Mouse (Mus musculus): ENCODE results near the gene Slc18a2. TPM values are rescaled to one million over a fixed set of nuclear protein-coding genes. Genes with fewer than 3 reads are reported as not detected.

The Slc18a2 gene
- 7.9 and 8.6 TPM in 2 replicates for polyA plus RNA-seq (2015; fragmentation: Nextera tagmentation; extraction: Ambion mirVana)

DNA sequence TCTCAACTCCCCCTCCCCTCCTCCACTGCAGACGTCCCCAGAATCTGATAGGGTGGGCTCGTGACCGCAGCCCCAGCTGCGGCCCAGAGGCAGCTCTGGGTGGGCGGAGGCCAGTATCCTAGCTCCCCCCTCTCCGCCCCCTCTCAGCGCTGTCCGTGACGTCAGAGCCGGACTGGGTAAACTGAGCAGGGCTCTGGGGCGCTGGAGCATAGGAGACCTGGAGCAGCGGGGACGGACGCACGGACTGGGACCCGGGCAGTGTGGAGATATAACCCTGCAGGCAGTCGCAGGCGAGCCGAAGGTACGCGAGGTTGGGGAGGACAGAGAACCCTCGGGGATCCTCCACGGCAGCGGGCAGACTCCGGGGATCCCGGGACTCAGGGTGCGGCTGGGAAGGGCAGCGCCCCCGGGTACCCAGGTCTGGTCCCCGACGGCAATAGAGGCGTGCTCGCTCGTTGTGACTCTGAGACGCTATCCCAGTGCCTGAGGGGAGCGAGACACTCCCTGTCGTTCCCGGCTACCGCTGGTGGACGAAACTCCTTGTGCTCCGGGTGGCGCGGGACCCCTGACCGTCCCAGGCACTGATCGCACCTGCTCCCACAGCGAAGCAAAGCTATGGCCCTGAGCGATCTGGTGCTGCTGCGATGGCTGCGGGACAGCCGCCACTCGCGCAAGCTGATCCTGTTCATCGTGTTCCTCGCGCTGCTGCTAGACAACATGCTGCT lies at the start of gene Slc18a2:
Slc18a2 (plus strand) TSS at position 179 of the 725 bp plus-strand sequence.
- H3K9me3 ChIP-seq (replicated peaks), result no peaks in the 10 kb centered on the region
- H3K36me3 ChIP-seq, result no peaks in the 10 kb centered on the region
- H3K9ac ChIP-seq, result no peak within 1 kb of the TSS
- peaks cover 11% of the 10 kb centered on the region; the same call in 1 of the 2 replicates for H3K4me1 ChIP-seq
- peak within 1 kb of the TSS; percentile 43 for H3K4me3 ChIP-seq (replicated peaks)
- peak within 1 kb of the TSS; percentile 86 for H3K4me2 ChIP-seq (replicated peaks)
- no peak within 1 kb of the TSS for H3K27ac ChIP-seq (replicated peaks)
- peak; percentile 73; the same call in 1 of the 2 replicates for ATAC-seq (ENCODE audit: insufficient number of reproducible peaks, low FRiP score, low TSS enrichment, low read depth)
- WGBS, result under 1% methylated on average over 55 of the region's 55 CpGs
- H3K27me3 ChIP-seq, result peaks cover 18% of the 10 kb centered on the region; the same call in 1 of the 2 replicates

DNA sequence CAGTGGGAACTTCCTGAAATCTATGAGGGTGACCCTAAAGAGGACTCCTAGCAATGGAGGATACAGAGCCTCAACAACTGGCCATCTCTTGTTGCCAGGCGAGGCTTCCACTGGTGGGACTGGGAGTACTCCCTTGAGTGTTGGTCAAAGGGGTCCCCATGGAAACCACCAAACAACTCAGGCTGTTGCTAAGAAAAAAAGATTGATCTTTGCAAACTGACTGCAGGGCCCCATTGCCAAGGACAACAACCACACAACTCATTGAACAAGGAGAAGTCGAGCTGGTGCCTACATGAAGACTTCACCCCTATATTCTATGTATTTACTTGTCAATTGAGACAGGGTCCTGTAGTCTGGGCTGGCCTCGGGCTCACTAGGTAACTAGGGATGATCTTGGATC lies 43.8 kb upstream of the Slc18a2 start:
- Histone ChIP-seq H3K4me2 (replicated peaks) (no peak overlapping the region), H3K4me3 (replicated peaks) (no peak overlapping the region), H3K4me1 (no peaks in the 10 kb centered on the region), H3K27me3 (no peaks in the 10 kb centered on the region), H3K9me3 (replicated peaks) (no peaks in the 10 kb centered on the region), H3K9ac (no peak overlapping the region), H3K27ac (replicated peaks) (no peak overlapping the region), H3K36me3 (no peaks in the 10 kb centered on the region)
- no peak for ATAC-seq (ENCODE audit: insufficient number of reproducible peaks, low FRiP score, low TSS enrichment, low read depth)
- 86% methylated on average over 3 of the region's 3 CpGs for WGBS

DNA sequence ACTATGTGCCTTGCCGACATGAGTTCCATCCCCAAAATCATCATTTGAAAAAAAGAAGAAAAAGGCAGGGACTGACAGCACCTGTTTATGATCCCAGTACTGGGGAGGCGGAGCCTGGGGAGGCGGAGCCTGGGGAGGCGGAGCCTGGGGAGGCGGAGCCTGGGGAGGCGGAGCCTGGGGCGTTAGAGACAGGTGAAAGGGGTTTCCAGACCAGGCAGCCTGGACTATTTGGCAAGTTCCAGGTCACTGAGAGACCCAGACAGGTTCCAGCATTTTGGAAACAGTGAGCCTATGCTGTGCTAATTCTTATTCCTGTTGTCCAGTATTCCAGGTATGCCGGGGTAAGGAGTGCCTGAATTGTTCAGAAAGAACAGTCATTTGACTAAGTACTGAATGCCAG lies 41.7 kb upstream of the Slc18a2 start, which contains the start of gene Kcnk18:
Kcnk18 (plus strand) TSS at position 224 of the 400 bp plus-strand sequence.
- no peaks in the 10 kb centered on the region for H3K4me1 ChIP-seq
- H3K4me2 ChIP-seq (replicated peaks), result no peak within 1 kb of the TSS
- no peaks in the 10 kb centered on the region for H3K36me3 ChIP-seq
- H3K9me3 ChIP-seq (replicated peaks), result no peaks in the 10 kb centered on the region
- H3K9ac ChIP-seq, result no peak within 1 kb of the TSS
- no peak for ATAC-seq (ENCODE audit: insufficient number of reproducible peaks, low FRiP score, low TSS enrichment, low read depth)
- H3K27ac ChIP-seq (replicated peaks), result no peak within 1 kb of the TSS
- WGBS, result 86% methylated on average over 8 of the region's 8 CpGs
- no peaks in the 10 kb centered on the region for H3K27me3 ChIP-seq
- no peak within 1 kb of the TSS for H3K4me3 ChIP-seq (replicated peaks)

DNA sequence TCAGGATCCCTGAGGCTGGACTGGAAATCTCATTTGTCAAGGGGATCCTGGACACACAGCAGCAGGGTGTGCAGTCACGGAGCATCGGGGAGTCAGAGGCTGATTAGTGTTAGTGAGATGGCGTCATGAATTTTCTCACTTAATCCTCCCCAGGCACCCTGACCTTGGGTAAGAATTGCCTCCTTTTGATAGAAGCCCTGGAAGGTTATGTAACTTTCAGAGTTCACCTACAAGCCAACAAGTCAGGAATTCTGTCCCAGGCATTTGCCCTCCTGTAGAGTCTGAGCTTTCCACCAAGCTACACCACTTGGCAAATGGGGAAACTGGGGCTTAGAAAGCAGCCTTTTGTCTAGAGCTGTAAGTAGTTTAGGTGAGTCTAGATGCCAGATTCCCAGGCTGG lies 39.6 kb upstream of the Slc18a2 start:
- WGBS, result 68% methylated on average over 3 of the region's 3 CpGs
- ATAC-seq (ENCODE audit: insufficient number of reproducible peaks, low FRiP score, low TSS enrichment, low read depth), result no peak
- Histone ChIP-seq H3K9ac (no peak overlapping the region), H3K27ac (replicated peaks) (no peak overlapping the region), H3K9me3 (replicated peaks) (no peaks in the 10 kb centered on the region), H3K4me2 (replicated peaks) (no peak overlapping the region), H3K4me3 (replicated peaks) (no peak overlapping the region), H3K36me3 (no peaks in the 10 kb centered on the region), H3K27me3 (no peaks in the 10 kb centered on the region), H3K4me1 (no peaks in the 10 kb centered on the region)

DNA sequence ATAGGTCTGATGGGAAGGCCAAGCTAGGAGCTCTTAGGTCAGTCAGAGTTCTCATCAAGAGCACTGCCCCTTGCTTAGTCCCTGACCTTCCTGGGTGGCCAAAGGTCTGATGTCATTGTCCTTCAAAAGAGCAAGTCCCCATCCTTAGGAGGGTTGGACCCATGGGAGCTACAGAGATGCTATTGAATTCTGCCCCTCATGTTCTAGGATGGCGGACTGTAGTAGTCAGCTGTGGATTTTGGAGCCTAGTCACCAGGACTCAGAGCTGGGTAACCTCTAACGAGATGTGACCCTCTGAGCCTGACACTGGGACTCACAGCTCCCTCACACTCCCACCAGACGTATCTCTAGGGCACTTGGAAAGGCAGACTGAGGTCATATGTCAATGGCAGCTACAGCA lies 32.3 kb upstream of the Slc18a2 start:
- H3K9ac ChIP-seq, result no peak overlapping the region
- H3K27ac ChIP-seq (replicated peaks), result no peak overlapping the region
- no peaks in the 10 kb centered on the region for H3K9me3 ChIP-seq (replicated peaks)
- no peak overlapping the region for H3K4me2 ChIP-seq (replicated peaks)
- H3K4me3 ChIP-seq (replicated peaks), result no peak overlapping the region
- no peaks in the 10 kb centered on the region for H3K27me3 ChIP-seq
- no peak for ATAC-seq (ENCODE audit: insufficient number of reproducible peaks, low FRiP score, low TSS enrichment, low read depth)
- H3K36me3 ChIP-seq, result no peaks in the 10 kb centered on the region
- 51% methylated on average over 3 of the region's 3 CpGs for WGBS
- no peaks in the 10 kb centered on the region for H3K4me1 ChIP-seq

DNA sequence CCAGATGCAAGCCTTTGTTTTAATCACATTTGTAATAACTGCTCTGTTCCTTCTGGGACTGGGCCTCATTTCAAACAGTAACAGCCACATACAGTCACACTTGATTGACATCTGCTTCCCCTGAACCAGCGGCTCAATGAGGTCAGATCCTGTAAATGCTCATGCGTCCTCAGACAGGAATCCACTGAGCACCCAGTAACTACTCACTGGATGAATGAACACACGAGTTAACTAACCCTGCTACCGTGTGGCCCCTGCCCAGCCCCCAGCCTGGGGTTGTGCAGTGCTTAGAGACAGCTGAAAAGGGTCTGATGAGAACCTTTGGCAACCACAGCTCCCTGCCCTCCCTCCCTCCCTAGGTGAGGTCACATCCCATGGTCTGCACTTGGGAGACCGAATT lies 27.9 kb upstream of the Slc18a2 start:
- H3K9me3 ChIP-seq (replicated peaks), result no peaks in the 10 kb centered on the region
- no peak overlapping the region for H3K4me2 ChIP-seq (replicated peaks)
- WGBS, result 64% methylated on average over 5 of the region's 5 CpGs
- no peak overlapping the region for H3K9ac ChIP-seq
- no peaks in the 10 kb centered on the region for H3K4me1 ChIP-seq
- no peak overlapping the region for H3K4me3 ChIP-seq (replicated peaks)
- H3K36me3 ChIP-seq, result no peaks in the 10 kb centered on the region
- no peak overlapping the region for H3K27ac ChIP-seq (replicated peaks)
- no peak for ATAC-seq (ENCODE audit: insufficient number of reproducible peaks, low FRiP score, low TSS enrichment, low read depth)
- no peaks in the 10 kb centered on the region for H3K27me3 ChIP-seq

DNA sequence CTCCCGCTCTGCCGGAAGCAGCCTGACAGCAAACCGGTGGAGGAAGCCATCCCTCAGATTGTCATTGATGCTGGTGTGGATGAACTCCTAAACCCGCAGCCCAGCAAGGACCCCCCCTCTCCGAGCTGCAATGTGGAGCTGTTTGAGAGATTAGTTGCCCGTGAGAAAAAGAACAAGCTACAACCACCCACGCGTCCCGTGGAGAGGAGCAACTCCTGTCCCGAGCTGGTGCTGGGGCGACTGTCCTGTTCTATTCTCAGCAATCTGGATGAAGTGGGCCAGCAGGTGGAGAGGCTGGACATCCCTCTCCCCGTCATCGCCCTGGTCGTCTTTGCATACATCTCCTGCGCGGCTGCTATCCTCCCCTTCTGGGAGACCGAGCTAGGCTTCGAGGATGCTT lies 25.7 kb upstream of the Slc18a2 start:
- Histone ChIP-seq H3K27ac (replicated peaks) (no peak overlapping the region), H3K4me1 (no peaks in the 10 kb centered on the region), H3K27me3 (peaks cover 5% of the 10 kb centered on the region; the same call in 1 of the 2 replicates), H3K9me3 (replicated peaks) (no peaks in the 10 kb centered on the region), H3K9ac (no peak overlapping the region), H3K4me2 (replicated peaks) (no peak overlapping the region), H3K36me3 (no peaks in the 10 kb centered on the region), H3K4me3 (replicated peaks) (no peak overlapping the region)
- WGBS, result 87% methylated on average over 18 of the region's 18 CpGs
- no peak for ATAC-seq (ENCODE audit: insufficient number of reproducible peaks, low FRiP score, low TSS enrichment, low read depth)

DNA sequence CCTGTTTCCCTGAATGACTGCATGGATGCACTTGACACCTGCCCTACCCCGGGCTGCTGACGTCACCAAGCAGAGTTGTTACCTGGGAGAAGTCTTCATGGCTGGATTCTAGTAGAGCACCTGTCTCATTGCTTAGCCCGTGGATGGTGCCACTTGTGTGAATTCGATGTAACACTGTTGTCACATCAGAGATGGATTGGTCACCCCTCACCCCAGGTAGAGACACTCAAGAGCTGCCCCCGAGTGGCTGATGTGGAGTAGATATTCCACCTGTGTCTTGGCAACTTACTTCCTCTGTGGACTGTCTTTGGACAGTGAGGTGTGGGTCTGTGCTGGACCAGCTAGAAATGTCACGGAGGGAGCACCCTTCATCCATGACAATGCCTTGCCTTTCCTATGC lies 24.6 kb upstream of the Slc18a2 start:
- H3K9me3 ChIP-seq (replicated peaks), result no peaks in the 10 kb centered on the region
- H3K36me3 ChIP-seq, result no peaks in the 10 kb centered on the region
- 80% methylated on average over 6 of the region's 6 CpGs for WGBS
- no peak for ATAC-seq (ENCODE audit: insufficient number of reproducible peaks, low FRiP score, low TSS enrichment, low read depth)
- no peak overlapping the region for H3K4me3 ChIP-seq (replicated peaks)
- peaks cover 5% of the 10 kb centered on the region; the same call in 1 of the 2 replicates for H3K27me3 ChIP-seq
- no peak overlapping the region for H3K27ac ChIP-seq (replicated peaks)
- H3K4me2 ChIP-seq (replicated peaks), result no peak overlapping the region
- no peaks in the 10 kb centered on the region for H3K4me1 ChIP-seq
- no peak overlapping the region for H3K9ac ChIP-seq

DNA sequence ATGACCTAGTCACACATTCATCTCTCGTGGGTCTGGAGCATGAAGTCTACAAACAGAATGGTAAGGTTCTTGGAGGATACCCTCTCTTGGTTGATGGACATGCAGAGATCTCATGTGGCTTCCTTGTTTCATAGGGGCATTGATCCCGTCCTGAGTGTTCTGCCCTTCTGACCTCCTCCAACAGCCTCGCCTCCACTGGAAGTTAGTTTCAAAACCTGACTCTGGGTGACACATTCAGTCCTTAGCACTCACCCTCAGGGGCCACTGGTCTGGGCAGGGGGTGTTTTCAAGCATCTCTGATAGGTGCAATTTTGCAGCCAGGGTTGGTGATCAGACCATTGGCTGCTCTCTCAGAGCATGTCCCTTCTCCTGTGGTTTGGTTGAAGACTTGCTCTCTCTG lies 22.1 kb upstream of the Slc18a2 start:
- Histone ChIP-seq H3K4me3 (replicated peaks) (no peak overlapping the region), H3K4me2 (replicated peaks) (no peak overlapping the region), H3K9ac (no peak overlapping the region), H3K36me3 (no peaks in the 10 kb centered on the region), H3K4me1 (no peaks in the 10 kb centered on the region), H3K9me3 (replicated peaks) (no peaks in the 10 kb centered on the region), H3K27ac (replicated peaks) (no peak overlapping the region), H3K27me3 (peaks cover 5% of the 10 kb centered on the region; the same call in 1 of the 2 replicates)
- WGBS, result 70% methylated on average over 3 of the region's 3 CpGs
- ATAC-seq (ENCODE audit: insufficient number of reproducible peaks, low FRiP score, low TSS enrichment, low read depth), result no peak

DNA sequence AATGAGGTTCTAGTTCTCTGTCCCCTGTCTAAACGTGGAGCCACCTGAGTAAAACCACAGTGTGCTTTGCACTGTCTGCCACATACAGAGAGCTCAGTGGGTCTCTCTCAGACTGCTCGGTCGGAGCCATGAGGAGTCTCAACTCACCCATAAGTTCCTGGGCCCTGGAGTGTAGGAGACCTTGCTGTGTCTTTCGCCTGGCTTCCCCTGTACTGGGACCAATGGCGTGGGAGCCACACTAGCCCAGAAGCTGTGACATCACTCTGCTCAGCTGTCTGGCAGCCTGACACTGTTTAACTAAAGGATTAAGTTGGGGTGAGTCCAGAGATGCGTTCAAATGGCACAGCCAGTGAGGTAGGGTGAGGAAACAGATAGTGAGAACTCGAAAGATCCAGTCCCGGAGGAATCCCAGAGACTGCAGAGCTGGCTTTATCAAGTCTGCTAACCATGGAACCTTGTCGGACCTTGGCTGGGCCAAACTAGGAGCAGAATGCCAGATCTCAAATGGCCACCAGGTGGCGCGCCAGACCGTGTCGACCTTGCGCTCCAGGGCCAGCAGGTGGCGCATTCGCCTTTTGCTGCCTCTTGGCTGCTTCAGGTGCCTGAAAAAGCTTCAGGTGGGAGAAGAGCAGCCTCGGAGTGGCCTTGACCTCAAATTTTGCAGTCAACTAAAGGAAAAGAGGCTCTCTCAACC lies 21.4 kb upstream of the Slc18a2 start:
- WGBS, result 19% methylated on average over 17 of the region's 17 CpGs
- H3K27ac ChIP-seq (replicated peaks), result no peak overlapping the region
- no peak overlapping the region for H3K9ac ChIP-seq
- no peak overlapping the region for H3K4me3 ChIP-seq (replicated peaks)
- no peaks in the 10 kb centered on the region for H3K9me3 ChIP-seq (replicated peaks)
- ATAC-seq (ENCODE audit: insufficient number of reproducible peaks, low FRiP score, low TSS enrichment, low read depth), result no peak
- no peaks in the 10 kb centered on the region for H3K36me3 ChIP-seq
- no peaks in the 10 kb centered on the region for H3K4me1 ChIP-seq
- no peak overlapping the region for H3K4me2 ChIP-seq (replicated peaks)
- peaks cover 5% of the 10 kb centered on the region; the same call in 1 of the 2 replicates for H3K27me3 ChIP-seq

DNA sequence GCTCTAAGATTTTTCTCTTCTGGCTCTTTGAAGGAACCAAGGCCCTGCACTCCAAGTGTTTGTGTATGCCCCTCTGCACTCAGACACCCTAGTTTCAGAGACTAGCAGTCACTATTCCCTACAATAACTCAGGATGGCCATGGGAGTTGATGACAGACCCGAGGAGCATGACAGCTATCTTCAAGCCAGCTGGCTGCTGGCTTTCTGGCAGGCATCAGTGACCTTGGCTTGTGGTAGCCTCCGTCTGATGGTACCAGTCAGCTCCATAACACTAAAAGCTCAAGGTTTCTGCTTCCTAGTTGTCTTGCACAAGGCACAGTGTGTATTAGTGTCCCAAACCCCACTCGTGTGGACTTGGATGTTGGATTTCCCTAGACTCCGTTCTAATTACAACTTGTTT lies 18.7 kb upstream of the Slc18a2 start:
- WGBS, result 82% methylated on average over 4 of the region's 4 CpGs
- Histone ChIP-seq H3K27ac (replicated peaks) (no peak overlapping the region), H3K27me3 (peaks cover 5% of the 10 kb centered on the region; the same call in 1 of the 2 replicates), H3K36me3 (no peaks in the 10 kb centered on the region), H3K4me2 (replicated peaks) (no peak overlapping the region), H3K9ac (no peak overlapping the region), H3K4me3 (replicated peaks) (no peak overlapping the region), H3K9me3 (replicated peaks) (no peaks in the 10 kb centered on the region), H3K4me1 (no peaks in the 10 kb centered on the region)
- no peak for ATAC-seq (ENCODE audit: insufficient number of reproducible peaks, low FRiP score, low TSS enrichment, low read depth)

All from embryonic facial prominence, embryonic 15.5 days (tissue).